Mouse (Mus musculus) ES-E14 (cell line): ENCODE results near the gene Plpp7.

Experiments
- CHD2 ChIP-seq: IDR thresholded peaks from 2 replicates; pipeline ENCODE4 v1.6.1; 2014; ENCODE audit warnings: mild to moderate bottlenecking, low read depth, low read length, inconsistent platforms
- MAFK ChIP-seq: IDR thresholded peaks from 2 replicates; pipeline ENCODE4 v1.6.1; 2014; ENCODE audit warnings: mild to moderate bottlenecking, low read depth, low read length, inconsistent platforms; ENCODE audit not compliant: insufficient read depth
- ZC3H11A ChIP-seq: IDR thresholded peaks from 2 replicates; pipeline ENCODE4 v1.6.1; 2012; ENCODE audit warnings: low read depth, mild to moderate bottlenecking, inconsistent platforms, low read length, borderline replicate concordance
- ZNF384 ChIP-seq: IDR thresholded peaks from 2 replicates; pipeline ENCODE4 v1.6.1; 2012; ENCODE audit warnings: low read depth, low read length, inconsistent platforms

- TF ChIP-seq MAFK, result no peak
- TF ChIP-seq ZNF384, result no peak
- TF ChIP-seq ZC3H11A, result no peak
- no peak for TF ChIP-seq CHD2
Observed at GRCm38 (mm10) chr2:32139377-32139776, 44.0 kb downstream of the Plpp7 start.
